Mouse (Mus musculus) frontal cortex, adult 2 months (tissue): ENCODE data around the gene Baiap2l2. TPM values are rescaled to one million over a fixed set of nuclear protein-coding genes. Genes with fewer than 3 reads are reported as not detected.
"Not testable (repeated sequence)": the region's sequence is repeated elsewhere in the genome, so short reads cannot be mapped to it uniquely, and the experiment has no call there.

Experiments used
- DNase-seq, 2 experiments: peaks; one replicate each; pipeline ENCODE4 v3.0.0; 2022; ENCODE audit warnings: low spot score in 1 of 2; ENCODE audit errors: extremely low spot score in 1 of 2
- polyA plus RNA-seq: library from polyadenylated mRNA; depleted of rRNA; stranded (reverse); fragments of >200 nt; gene quantifications from 2 replicates; pipeline ENCODE4 v1.2.3, GENCODE M21; 2012

The Baiap2l2 gene
- polyA plus RNA-seq, 1 experiment: 16.6 TPM

DNA sequence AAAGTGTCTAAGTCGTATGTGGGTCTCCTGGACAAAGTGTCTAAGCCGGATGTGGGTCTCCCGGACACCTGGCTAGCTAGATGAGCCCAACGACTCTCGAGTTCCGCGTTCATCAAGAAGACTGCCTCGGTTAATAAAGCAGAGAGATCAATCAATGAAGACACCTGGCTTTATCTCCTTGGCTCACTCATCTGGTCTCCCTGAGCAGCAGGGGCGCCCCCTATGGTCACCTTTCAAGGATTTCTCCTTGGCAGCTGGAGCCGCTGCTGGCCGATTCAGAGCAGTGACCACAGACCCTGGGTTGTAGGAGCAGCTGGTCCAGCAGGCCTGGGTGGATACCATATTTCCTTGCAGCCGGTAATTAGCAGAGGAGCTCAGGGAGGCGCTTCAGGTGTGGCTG is 23.0 kb downstream of the Baiap2l2 start:
- DNase-seq: peak in 1 of 2 experiments; percentile 35

GRCm38 (mm10) chr15:79261757-79262156 is 23.6 kb downstream of the Baiap2l2 start:
- no peak for DNase-seq

- peak in 1 of 2 experiments; percentile 65 for DNase-seq
Measured at GRCm38 (mm10) chr15:79261095-79261725, 24.1 kb downstream of the Baiap2l2 start.

GRCm38 (mm10) chr15:79258521-79258920 is 26.8 kb downstream of the Baiap2l2 start:
- no peak for DNase-seq

- no peak for DNase-seq
Measured at GRCm38 (mm10) chr15:79254661-79255060, 30.7 kb downstream of the Baiap2l2 start, which contains the start of gene Slc16a8. Gene Slc16a8, minus strand, starts transcription at chr15:79254761.

DNA sequence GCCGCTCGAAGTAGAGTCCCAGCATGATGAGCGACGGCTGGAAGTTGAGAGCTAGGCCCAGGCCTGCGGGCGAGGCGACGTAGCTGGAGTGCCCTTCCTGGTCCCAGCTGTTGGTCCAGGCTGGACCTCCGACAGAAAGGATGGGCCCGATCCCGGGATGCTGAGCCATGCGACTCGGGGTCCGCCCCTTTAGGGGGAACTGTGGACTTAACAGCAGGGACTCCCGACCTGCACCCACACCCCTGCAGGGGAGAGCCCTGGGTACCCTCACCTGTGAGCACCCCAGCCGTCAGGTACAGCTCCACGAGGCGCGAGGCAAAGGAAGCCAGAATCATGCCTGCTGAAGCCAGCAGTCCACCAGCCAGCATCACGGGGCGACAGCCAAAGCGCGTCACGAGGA is 32.8 kb downstream of the Baiap2l2 start:
- DNase-seq: no peak

DNA sequence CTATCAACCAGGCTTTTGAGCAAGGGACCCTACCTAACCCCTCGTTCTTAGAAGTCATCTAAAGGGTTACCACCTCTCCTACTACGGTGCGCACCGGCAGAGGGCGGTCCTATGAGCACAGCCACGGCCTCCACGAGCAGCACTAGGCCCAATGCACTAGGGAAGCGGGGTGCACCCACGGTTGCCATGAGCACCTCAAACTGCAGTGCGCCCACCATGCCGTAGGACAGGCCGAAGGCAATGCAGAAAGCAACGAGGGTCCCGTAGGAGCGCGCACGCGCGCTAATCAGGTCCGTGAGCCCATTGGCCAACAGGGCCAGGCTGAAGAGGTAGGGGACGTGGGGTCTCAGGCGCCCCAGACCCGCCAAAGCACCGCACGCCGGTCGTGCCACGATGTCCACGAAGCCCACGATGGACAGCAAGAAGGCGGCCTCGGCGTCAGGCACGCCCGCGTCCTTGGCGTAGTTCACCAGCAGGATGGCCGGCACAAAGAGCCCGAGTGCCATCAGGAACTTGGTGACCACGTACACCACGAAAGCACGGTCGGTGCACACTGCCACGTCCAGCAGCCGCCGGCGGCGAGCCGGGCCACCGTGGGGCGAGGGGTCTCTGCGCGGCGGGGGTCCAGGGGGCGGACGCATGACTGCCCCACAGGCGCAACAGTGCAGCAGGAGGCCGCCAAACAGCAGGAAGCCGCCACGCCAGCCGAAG is 33.4 kb downstream of the Baiap2l2 start:
- DNase-seq: peak in 1 of 2 experiments; percentile 47

GRCm38 (mm10) chr15:79251168-79251567 is 34.2 kb downstream of the Baiap2l2 start:
- peak in 1 of 2 experiments; percentile 34 for DNase-seq

DNA sequence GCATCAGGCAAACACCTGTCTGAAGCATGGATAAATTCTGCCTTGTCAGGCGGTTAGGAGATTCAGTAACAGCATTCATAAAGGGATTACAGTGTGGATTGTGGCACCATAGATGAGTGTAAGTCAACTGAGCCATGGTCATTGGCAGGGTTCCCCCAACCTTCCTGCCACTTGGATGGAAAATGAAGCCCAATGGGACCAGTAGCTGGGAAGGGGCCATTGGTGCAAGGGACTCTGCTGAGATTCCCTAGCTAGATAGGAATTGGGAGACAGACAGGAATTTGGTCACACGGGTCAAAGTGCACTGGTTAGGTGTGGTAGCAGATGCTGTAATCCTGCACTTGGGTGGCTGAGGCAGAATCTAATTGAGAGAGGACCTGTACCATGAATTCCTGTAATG is 35.1 kb downstream of the Baiap2l2 start:
- no peak for DNase-seq

- no peak for DNase-seq
Measured at GRCm38 (mm10) chr15:79245321-79245720, 40.0 kb downstream of the Baiap2l2 start.

DNA sequence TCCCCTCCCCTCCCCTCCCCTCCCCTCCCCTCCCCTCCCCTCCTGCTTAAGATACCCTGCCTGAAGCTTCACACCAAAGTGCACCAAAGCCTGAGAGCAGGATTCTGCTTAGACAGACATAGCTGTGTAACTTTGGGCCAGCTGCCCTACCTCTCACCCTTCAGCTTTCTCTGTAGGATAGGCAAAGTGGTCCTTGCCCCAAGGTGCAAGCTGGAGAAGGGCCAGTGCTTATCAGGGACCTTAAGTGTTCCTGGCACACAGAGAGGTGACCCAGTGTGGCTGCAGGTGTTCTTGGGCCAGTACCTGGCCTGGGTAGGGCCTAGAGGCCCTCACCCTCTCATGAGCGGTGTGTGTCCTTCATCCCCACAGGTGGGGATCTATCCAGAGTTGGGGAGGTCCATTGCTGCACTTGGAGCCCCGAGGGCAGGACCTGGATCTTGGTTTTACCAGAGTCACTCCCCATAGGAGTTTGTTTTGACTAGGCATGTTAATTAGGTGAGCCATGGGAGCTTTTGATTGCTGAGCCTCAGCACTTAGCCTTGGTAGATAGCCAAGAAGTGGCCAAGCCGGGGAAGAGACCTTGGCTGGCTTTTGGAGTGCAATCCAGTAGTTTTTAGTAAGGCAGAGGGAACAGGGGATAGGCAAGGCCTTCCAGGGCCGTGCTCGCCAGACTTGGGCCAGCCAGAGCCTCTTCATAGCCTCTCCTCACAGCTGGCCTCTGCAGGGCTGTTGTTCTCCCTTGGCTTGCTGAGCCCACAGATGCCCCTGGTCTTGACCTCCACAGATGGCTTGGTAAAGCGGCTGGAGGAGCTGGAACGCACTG is 41.1 kb downstream of the Baiap2l2 start:
- no peak for DNase-seq

GRCm38 (mm10) chr15:79243234-79244042 is 41.9 kb downstream of the Baiap2l2 start:
- peak; percentile 98 to 99 for DNase-seq

- DNase-seq: no peak
Measured at GRCm38 (mm10) chr15:79242574-79243233, 42.6 kb downstream of the Baiap2l2 start.

DNA sequence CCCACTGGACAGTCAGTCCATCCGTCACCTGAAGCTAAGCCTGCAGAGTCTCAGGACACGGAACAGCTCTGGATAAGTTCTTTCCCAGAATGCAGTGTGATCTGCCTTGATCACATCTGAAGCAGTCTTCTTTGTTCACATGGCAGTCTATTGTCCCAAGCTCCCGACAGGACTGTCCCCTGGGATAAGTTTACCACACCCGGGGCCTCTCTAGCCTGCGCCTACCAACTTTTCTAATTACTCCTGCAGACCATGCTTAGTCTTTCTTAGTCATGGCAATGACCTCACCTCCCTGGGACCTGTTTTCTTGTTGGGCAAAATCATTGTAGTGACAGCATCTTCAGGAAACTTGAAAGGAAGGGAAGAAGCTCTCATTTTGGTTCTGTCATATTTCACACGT is 47.3 kb downstream of the Baiap2l2 start:
- DNase-seq: no peak

DNA sequence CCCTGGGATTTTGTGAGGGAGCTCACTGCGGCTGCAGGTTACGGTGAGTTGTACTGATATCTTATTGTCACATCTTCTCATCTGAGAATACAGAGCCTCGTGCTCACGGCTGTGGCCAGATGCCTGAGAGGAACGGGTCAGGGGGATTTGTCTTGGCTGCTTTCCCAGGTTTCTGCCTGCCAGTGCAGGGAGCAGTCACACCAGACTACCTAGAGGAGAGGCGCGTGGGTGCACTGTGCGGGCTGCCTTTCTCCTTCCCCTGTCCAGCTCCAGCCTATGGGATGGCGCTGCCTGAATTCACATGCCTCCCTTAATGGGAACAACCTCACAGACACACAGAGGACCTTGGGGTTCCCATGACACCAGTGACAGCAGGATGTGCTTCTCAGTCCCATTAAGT is 50.1 kb downstream of the Baiap2l2 start:
- no peak for DNase-seq

GRCm38 (mm10) chr15:79229058-79229821 is 56.1 kb downstream of the Baiap2l2 start, which contains the start of the genes Pick1 and Gm49486:
Gene Pick1, plus strand, starts transcription at chr15:79229173.
Gene Gm49486, plus strand, starts transcription at chr15:79229391.
- DNase-seq: peak; percentile 63 to 85

DNA sequence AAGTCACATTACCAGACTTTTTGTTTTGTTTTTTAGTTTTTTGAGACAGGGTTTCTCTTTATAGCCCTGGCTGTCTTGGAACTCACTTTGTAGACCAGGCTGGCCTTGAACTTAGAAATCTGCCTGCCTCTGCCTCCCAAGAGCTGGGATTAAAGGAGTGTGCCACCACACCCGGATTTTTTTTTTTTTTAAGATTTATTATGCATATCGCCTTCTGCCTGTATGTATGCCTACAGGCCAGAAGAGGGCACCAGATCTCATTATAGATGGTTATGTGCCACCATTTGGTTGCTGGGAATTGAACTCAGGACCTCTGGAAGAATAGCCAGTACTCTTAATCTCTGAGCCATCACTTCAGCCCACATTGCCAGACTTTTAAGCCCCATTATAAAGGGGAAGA is 59.6 kb downstream of the Baiap2l2 start:
- DNase-seq: not testable (repeated sequence)

DNA sequence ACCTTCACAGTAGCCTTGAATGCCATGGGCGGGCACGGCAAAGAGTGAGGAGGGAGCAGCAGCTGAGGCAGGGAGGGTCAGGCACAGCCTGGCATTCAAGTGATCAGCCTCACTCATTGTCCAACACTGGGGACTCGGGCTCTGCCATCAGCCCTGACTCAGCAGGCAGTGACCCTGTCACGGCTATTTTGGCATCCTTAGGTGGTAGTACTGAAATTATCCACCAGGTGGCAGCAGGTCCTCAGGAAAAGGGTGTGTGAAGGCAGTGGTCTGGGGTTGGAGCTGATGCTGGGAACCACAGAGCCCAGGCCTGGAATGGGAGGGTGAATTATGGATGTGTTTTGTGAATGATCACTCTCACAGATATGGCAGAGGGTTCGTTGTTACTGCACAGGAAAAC is 60.7 kb downstream of the Baiap2l2 start:
- peak; percentile 81 to 96 for DNase-seq

DNA sequence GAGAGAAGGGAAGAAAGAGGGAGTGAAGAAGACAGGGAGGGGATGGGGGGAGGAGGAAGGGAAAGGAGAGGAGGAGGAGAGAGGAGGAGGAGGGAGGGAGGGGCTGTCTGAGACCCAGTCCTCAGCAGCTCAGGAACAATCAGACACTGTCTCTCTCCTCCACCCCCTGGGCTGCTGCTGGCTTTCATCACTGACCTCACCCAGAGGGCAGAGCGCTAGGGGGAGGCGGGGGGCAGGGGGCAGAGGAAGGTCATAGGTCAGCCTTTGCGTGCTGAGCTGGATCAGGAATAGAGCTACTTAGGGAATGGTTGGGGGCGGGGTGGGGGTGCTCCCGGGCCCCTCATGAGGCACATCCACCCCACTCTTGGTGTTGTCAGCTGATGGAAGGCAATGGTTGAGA is 61.7 kb downstream of the Baiap2l2 start:
- DNase-seq: no peak
